Mouse (Mus musculus) midbrain, embryonic 16.5 days (tissue): ENCODE data around the gene Hrasls. TPM values are rescaled to one million over a fixed set of nuclear protein-coding genes. Genes with fewer than 3 reads are reported as not detected.

Experiments used
- ATAC-seq: fragments of 200-750 bp; cut with Nextera tagmentation; 2 replicates; pipeline ENCODE4 v1.8.0; 2017; ENCODE audit warnings: moderate TSS enrichment
- H3K27ac ChIP-seq: fragments of 300-500 bp; sonication (generic); 2 replicates; pipeline ENCODE4 v1.5.1; 2014; ENCODE audit warnings: mild to moderate bottlenecking, low read length, mixed read lengths
- H3K27me3 ChIP-seq: fragments of 300-500 bp; sonication (generic); 2 replicates; pipeline ENCODE4 v1.6.1; 2014; ENCODE audit warnings: low read depth, low read length, mixed read lengths; ENCODE audit not compliant: control insufficient read depth, insufficient read depth
- H3K36me3 ChIP-seq: fragments of 300-500 bp; sonication (generic); 2 replicates; pipeline ENCODE4 v1.6.1; 2014; ENCODE audit warnings: mild to moderate bottlenecking, low read length, moderate library complexity, mixed read lengths; ENCODE audit not compliant: control insufficient read depth, insufficient read depth
- H3K4me1 ChIP-seq: fragments of 300-500 bp; sonication (generic); 2 replicates; pipeline ENCODE4 v1.6.1; 2014; ENCODE audit warnings: mild to moderate bottlenecking, low read length, mixed read lengths; ENCODE audit not compliant: control insufficient read depth, insufficient read depth
- H3K4me2 ChIP-seq: fragments of 300-500 bp; sonication (generic); 2 replicates; pipeline ENCODE4 v1.6.1; 2014; ENCODE audit warnings: mild to moderate bottlenecking, low read length, mixed read lengths
- H3K4me3 ChIP-seq: fragments of 300-500 bp; sonication (generic); 2 replicates; pipeline ENCODE4 v1.5.1; 2014; ENCODE audit warnings: low read depth, mild to moderate bottlenecking, low read length, moderate library complexity, mixed read lengths
- H3K9ac ChIP-seq: fragments of 300-500 bp; sonication (generic); 2 replicates; pipeline ENCODE4 v1.6.1; 2014; ENCODE audit warnings: low read depth, low read length, mixed read lengths
- H3K9me3 ChIP-seq: fragments of 300-500 bp; sonication (generic); replicated peaks from 2 replicates; pipeline ENCODE4 v1.6.1; 2014; ENCODE audit warnings: mild to moderate bottlenecking, low read length, mixed read lengths; ENCODE audit not compliant: control insufficient read depth, poor library complexity, severe bottlenecking
- WGBS: fragments of 180-500 bp; shearing (Covaris S2); extraction: QIAGEN DNeasy Blood & Tissue Kit; methylation state at CpG from one replicate; pipeline ENCODE4 v1.1.7; 2014; 5-methylcytosine and 5-hydroxymethylcytosine counted together
- polyA plus RNA-seq: library from polyadenylated mRNA; unstranded; fragments of >200 nt; fragmentation: Nextera tagmentation; extraction: Ambion mirVana; gene quantifications from 2 replicates; pipeline ENCODE4 v1.2.1, GENCODE M21; 2015

The Hrasls gene
- 5.4 and 7.1 TPM in 2 replicates for polyA plus RNA-seq

DNA sequence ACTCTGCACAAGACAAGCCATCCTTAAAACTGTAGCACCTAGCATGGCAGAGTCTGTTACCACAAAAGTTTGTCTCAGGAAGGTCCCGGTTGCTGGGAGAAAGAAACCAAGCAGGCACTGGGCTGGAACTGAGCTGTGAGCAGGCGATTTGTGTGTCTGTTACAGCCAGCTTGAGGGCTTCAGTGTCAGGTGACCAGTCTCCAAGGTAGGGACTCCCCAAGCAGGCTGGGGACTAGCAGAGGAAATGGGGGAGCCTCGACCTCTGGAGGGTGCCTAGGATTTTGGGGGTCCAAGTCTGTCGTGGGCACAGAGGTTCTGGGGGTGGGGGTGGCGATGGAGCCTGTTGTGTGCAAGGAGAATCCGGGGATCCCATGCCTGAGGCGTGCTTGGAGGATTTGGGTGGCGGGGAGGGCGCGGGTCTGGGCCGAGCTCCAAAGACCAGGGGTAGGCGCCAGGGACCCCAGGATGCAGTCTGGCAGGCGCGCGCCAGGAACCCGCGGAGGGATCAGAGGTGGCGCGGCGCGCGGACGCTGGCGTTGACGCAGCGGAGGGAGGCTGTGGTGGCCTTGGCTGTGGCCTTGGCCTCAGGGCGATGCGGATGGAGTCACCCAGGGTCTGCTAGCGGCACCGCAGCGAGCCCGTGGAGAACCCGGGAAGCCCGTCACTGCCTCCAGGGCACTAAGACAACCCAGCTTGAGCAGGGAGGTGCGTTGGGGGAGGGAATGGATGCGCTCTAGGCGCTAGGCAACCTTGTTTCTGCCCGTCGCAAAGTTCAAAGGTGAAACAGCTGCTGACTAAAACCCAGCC is at the start of gene Hrasls:
Gene Hrasls (plus strand): TSS at position 91 of the 807 bp plus-strand sequence.
- H3K9ac ChIP-seq: peak within 1 kb of the TSS; percentile 79
- under 1% methylated on average over 32 of the region's 39 CpGs for WGBS
- peak within 1 kb of the TSS; percentile 92 for H3K4me2 ChIP-seq
- peaks cover 9% of the 10 kb centered on the region for H3K4me1 ChIP-seq
- no peaks in the 10 kb centered on the region for H3K36me3 ChIP-seq
- peak; percentile 72 for ATAC-seq
- no peaks in the 10 kb centered on the region for H3K9me3 ChIP-seq
- peak within 1 kb of the TSS; percentile 55 for H3K4me3 ChIP-seq
- no peaks in the 10 kb centered on the region for H3K27me3 ChIP-seq
- peak within 1 kb of the TSS; percentile 31; the same call in 1 of the 2 replicates for H3K27ac ChIP-seq

DNA sequence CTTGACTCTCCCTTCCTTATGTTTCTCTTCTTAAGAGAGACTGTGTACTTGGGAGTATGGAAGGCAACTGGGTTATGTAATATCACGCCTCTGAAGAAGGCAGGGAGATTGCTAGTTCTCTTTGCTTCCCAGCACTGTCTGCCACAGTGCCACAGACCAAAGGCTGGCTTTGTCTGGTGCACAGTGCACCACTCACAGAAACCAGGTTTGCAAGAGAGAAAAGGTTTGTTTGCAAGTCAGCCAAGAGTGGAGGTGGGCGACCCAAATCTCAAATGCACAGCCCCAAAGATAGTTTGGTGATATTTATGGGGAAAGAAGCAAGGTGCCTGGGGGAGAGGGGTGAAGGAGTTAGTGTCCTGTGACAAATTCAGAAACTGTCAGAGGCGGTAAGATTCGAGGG is 47.2 kb upstream of the Hrasls start:
- no peaks in the 10 kb centered on the region for H3K9me3 ChIP-seq
- H3K4me3 ChIP-seq: no peak overlapping the region
- no peak overlapping the region for H3K27ac ChIP-seq
- no peak overlapping the region for H3K9ac ChIP-seq
- WGBS: 96% methylated on average over 4 of the region's 4 CpGs
- no peak for ATAC-seq
- no peaks in the 10 kb centered on the region for H3K27me3 ChIP-seq
- no peaks in the 10 kb centered on the region for H3K36me3 ChIP-seq
- H3K4me2 ChIP-seq: no peak overlapping the region
- no peaks in the 10 kb centered on the region for H3K4me1 ChIP-seq

DNA sequence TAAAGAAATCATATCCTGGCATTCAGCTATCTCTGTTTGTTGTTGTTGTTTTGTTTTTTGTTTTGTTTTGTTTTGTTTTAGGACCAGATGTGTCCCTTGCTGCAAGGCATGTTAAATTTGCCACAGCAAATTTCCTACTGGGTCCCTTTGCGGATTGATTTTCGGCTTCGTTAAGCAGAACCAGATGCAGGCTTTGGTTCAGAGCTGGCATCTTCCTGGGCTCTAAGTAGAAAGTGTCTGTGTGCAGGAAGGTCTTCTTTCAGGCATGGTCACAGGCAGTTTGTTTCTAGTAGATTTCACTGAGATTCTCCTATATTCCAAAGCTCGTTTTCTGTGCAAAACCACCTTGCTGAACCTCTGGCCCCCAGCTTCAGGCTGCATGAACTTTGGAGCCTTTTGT is 42.4 kb upstream of the Hrasls start:
- no peak overlapping the region for H3K4me2 ChIP-seq
- no peak overlapping the region for H3K27ac ChIP-seq
- no peaks in the 10 kb centered on the region for H3K4me1 ChIP-seq
- no peak overlapping the region for H3K9ac ChIP-seq
- H3K36me3 ChIP-seq: no peaks in the 10 kb centered on the region
- ATAC-seq: no peak
- no peaks in the 10 kb centered on the region for H3K27me3 ChIP-seq
- no peaks in the 10 kb centered on the region for H3K9me3 ChIP-seq
- H3K4me3 ChIP-seq: no peak overlapping the region
- 72% methylated on average over 4 of the region's 4 CpGs for WGBS

GRCm38 (mm10) chr16:29171741-29172140 is 37.8 kb upstream of the Hrasls start:
- no peak for ATAC-seq
- H3K4me2 ChIP-seq: no peak overlapping the region
- H3K27me3 ChIP-seq: no peaks in the 10 kb centered on the region
- 71% methylated on average over 5 of the region's 5 CpGs for WGBS
- H3K27ac ChIP-seq: no peak overlapping the region
- H3K9ac ChIP-seq: no peak overlapping the region
- no peaks in the 10 kb centered on the region for H3K4me1 ChIP-seq
- H3K36me3 ChIP-seq: no peaks in the 10 kb centered on the region
- H3K4me3 ChIP-seq: no peak overlapping the region
- H3K9me3 ChIP-seq: no peaks in the 10 kb centered on the region

GRCm38 (mm10) chr16:29173201-29173600 is 36.3 kb upstream of the Hrasls start:
- Histone ChIP-seq H3K4me1 (no peaks in the 10 kb centered on the region), H3K9me3 (no peaks in the 10 kb centered on the region), H3K4me3 (no peak overlapping the region), H3K36me3 (no peaks in the 10 kb centered on the region), H3K4me2 (no peak overlapping the region), H3K9ac (no peak overlapping the region), H3K27ac (no peak overlapping the region), H3K27me3 (no peaks in the 10 kb centered on the region)
- no peak for ATAC-seq
- 93% methylated on average over 2 of the region's 2 CpGs for WGBS

DNA sequence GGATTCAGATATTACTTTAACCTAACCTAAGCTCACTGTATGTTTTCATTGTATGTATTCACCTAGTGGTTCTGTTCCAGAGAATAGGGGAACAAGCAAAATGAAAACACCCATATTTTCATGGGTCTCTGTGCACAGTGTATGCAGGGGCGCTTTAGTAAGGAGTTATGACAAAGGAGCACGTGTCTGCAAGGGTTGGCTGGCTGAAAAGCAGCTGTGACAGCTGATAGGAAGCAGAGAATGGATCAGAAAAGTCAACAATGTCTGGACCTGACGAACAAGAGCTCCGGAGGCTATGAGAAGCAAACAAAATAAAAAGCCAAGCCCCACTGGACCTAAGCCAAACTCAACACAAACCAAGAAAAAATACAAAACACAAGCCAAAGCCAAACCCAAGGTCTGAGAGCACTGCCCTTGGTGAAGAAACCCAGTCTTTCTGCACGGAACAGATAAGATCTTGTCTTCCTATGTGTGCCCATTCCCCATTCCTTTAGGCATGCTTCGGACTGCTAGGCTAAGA is 34.6 kb upstream of the Hrasls start:
- Histone ChIP-seq H3K27ac (no peak overlapping the region), H3K9me3 (no peaks in the 10 kb centered on the region), H3K4me2 (no peak overlapping the region), H3K9ac (no peak overlapping the region), H3K4me1 (no peaks in the 10 kb centered on the region), H3K27me3 (no peaks in the 10 kb centered on the region), H3K36me3 (no peaks in the 10 kb centered on the region), H3K4me3 (no peak overlapping the region)
- no peak for ATAC-seq
- WGBS: 65% methylated on average over 6 of the region's 6 CpGs

DNA sequence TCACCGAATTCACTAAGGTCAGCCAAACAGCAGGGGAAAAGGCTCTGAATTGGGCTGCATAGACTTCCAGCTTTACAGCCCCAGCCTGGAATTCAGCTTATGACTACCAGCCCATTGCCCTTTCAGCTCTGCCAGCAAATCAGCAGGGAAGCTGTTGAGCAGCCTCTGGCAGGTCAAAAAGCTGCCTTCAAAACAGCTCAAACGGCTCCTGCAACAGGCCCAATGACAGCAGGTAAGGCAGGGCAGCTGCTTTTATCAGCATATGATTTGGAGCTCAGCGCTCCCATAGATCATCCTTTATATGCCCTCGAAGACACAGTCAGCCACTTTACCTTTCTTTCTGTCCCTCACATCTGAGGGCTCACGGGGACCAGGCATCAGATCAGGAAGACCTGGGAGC is 16.6 kb upstream of the Hrasls start:
- 36% methylated on average over 5 of the region's 5 CpGs for WGBS
- no peak overlapping the region for H3K27ac ChIP-seq
- no peaks in the 10 kb centered on the region for H3K27me3 ChIP-seq
- no peaks in the 10 kb centered on the region for H3K36me3 ChIP-seq
- no peak overlapping the region for H3K4me3 ChIP-seq
- no peak overlapping the region for H3K4me2 ChIP-seq
- no peak overlapping the region for H3K9ac ChIP-seq
- H3K4me1 ChIP-seq: no peaks in the 10 kb centered on the region
- peak; percentile 62 for ATAC-seq
- no peaks in the 10 kb centered on the region for H3K9me3 ChIP-seq

- 66% methylated on average over 4 of the region's 4 CpGs for WGBS
- no peaks in the 10 kb centered on the region for H3K27me3 ChIP-seq
- no peak overlapping the region for H3K9ac ChIP-seq
- H3K36me3 ChIP-seq: no peaks in the 10 kb centered on the region
- no peaks in the 10 kb centered on the region for H3K4me1 ChIP-seq
- H3K4me2 ChIP-seq: no peak overlapping the region
- H3K9me3 ChIP-seq: no peaks in the 10 kb centered on the region
- no peak overlapping the region for H3K27ac ChIP-seq
- no peak overlapping the region for H3K4me3 ChIP-seq
- no peak for ATAC-seq
Observed at GRCm38 (mm10) chr16:29193981-29194380, 15.5 kb upstream of the Hrasls start.

DNA sequence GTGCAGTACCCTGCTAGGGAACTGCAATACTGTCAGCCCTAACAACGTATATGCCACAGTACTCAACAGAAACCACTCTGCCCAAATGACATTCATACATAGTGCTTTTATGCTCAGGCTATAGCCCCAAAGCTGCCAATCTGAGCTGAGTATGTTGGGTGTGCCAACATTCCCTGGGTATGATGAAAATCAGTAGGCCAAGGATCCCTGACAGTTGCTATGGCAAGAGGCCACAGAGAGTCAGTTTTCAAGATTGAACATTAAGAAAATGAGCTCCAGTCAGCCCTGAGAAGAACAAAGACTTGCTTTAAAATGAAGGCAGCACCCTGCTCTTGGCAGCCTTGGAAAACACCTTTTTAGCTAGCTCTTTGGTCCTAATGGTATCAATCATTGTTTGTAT is 14.3 kb upstream of the Hrasls start:
- Histone ChIP-seq H3K9ac (no peak overlapping the region), H3K27me3 (no peaks in the 10 kb centered on the region), H3K4me2 (no peak overlapping the region), H3K9me3 (no peaks in the 10 kb centered on the region), H3K4me3 (no peak overlapping the region), H3K27ac (no peak overlapping the region), H3K4me1 (no peaks in the 10 kb centered on the region), H3K36me3 (no peaks in the 10 kb centered on the region)
- ATAC-seq: peak; percentile 41; the same call in 1 of the 2 replicates
- 93% methylated on average over 1 of the region's 1 CpGs for WGBS
